Mouse (Mus musculus): Measurements from ENCODE around the gene AU040320. TPM values are rescaled to one million over a fixed set of nuclear protein-coding genes. Genes with fewer than 3 reads are reported as not detected.

AU040320 gene
- polyA plus RNA-seq, 1 experiment from 2014 or later: 47.2 TPM

DNA sequence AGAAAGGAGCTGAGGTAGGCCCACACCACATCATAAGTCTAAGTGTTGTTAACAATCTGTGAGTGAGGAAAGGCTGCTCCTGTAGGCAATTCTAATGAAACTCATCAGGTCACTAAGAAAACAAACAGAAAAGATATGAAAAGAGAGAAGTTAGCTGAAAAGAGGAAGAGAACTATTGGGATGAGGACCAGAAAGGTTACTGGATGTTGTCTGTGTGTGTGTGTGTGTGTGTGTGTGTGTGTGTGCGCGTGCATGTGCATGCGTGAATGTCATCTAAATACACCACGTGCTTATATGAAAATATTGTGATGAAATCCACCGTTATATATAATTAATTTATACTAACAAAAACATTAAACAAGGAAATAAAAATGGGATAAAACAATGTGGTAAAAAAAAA lies 130.3 kb downstream of the AU040320 start:
- Histone ChIP-seq H3K27me3 (ENCODE audit: control insufficient read depth, insufficient read depth, low read length) (no peaks in the 10 kb centered on the region), H3K4me2 (ENCODE audit: low read depth, low read length) (no peak overlapping the region), H3K9ac (replicated peaks; ENCODE audit: low read depth, low read length) (no peak overlapping the region), H3K4me3 (ENCODE audit: low read depth, low read length) (no peak overlapping the region), H3K9me3 (ENCODE audit: control insufficient read depth, low read length) (no peaks in the 10 kb centered on the region), H3K36me3 (ENCODE audit: control insufficient read depth, insufficient read depth, low read length) (peaks cover 25% of the 10 kb centered on the region), H3K27ac (ENCODE audit: low read depth, low read length) (no peak overlapping the region), H3K4me1 (ENCODE audit: control insufficient read depth, insufficient read depth, low read length) (no peaks in the 10 kb centered on the region)
- no peak for ATAC-seq (ENCODE audit: low read depth)
- WGBS: 98% methylated on average over 5 of the region's 5 CpGs

DNA sequence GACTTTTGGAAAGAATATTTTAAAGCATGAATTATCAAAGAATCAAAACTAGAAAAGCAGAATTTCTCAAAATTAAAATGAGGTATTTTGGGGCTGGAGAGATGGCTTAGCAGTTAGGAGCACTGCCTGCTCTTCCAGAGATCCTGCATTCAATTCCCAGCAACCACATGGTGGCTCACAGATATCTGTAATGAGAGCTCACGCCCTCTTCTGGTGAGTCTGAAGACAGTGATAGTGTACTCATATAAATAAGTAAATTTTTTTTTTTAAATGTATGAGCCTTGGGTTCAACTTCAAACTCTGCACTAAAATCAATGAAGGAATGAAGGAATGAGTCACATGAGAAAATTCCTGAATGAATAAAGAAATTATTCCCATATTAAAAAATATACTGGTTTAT lies 132.6 kb downstream of the AU040320 start:
- WGBS: 74% methylated on average over 1 of the region's 1 CpGs
- no peak overlapping the region for H3K4me2 ChIP-seq (ENCODE audit: low read depth, low read length)
- H3K4me1 ChIP-seq (ENCODE audit: control insufficient read depth, insufficient read depth, low read length): no peaks in the 10 kb centered on the region
- peaks cover 25% of the 10 kb centered on the region for H3K36me3 ChIP-seq (ENCODE audit: control insufficient read depth, insufficient read depth, low read length)
- H3K27ac ChIP-seq (ENCODE audit: low read depth, low read length): no peak overlapping the region
- H3K4me3 ChIP-seq (ENCODE audit: low read depth, low read length): no peak overlapping the region
- no peaks in the 10 kb centered on the region for H3K27me3 ChIP-seq (ENCODE audit: control insufficient read depth, insufficient read depth, low read length)
- no peak overlapping the region for H3K9ac ChIP-seq (replicated peaks; ENCODE audit: low read depth, low read length)
- no peak for ATAC-seq (ENCODE audit: low read depth)
- H3K9me3 ChIP-seq (ENCODE audit: control insufficient read depth, low read length): no peaks in the 10 kb centered on the region

DNA sequence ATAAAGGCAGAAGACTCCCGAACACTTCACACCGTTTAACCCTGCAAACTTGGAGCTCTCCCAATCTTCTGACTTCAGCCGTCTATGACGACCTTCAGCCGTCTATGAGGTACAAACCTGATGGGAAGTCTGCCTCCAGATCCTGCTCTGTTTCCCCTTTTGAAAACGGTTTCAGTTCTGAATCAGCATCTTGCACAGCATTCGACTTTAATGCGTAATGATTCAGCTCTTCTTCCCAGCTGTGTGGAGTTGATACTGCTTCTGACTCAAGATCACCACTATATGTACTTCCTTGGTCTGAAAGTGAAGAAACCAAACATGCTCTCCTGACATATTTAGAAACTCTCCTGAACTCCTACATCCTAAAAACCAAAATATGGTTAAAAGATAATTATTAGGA lies 136.5 kb downstream of the AU040320 start:
- Histone ChIP-seq H3K27me3 (ENCODE audit: control insufficient read depth, insufficient read depth, low read length) (no peaks in the 10 kb centered on the region), H3K36me3 (ENCODE audit: control insufficient read depth, insufficient read depth, low read length) (peaks cover 38% of the 10 kb centered on the region)

More for the DNA sequence above, 136.5 kb downstream of the AU040320 start:
- no peaks in the 10 kb centered on the region for H3K9me3 ChIP-seq (ENCODE audit: control insufficient read depth, low read length)
- no peaks in the 10 kb centered on the region for H3K4me1 ChIP-seq (ENCODE audit: control insufficient read depth, insufficient read depth, low read length)
- ATAC-seq (ENCODE audit: low read depth): no peak
- no peak overlapping the region for H3K4me2 ChIP-seq (ENCODE audit: low read depth, low read length)
- 94% methylated on average over 8 of the region's 8 CpGs for WGBS
- no peak overlapping the region for H3K4me3 ChIP-seq (ENCODE audit: low read depth, low read length)
- no peak overlapping the region for H3K9ac ChIP-seq (replicated peaks; ENCODE audit: low read depth, low read length)
- H3K27ac ChIP-seq (ENCODE audit: low read depth, low read length): no peak overlapping the region

Other genes with a start within 250 kb of the AU040320 start
- gene Ago4, start 220.1 kb upstream of the AU040320 start, polyA plus RNA-seq (2014; fragmentation: Nextera tagmentation; extraction: Ambion mirVana): 11.3 and 12.7 TPM in 2 replicates
- 3.0 and 3.4 TPM in 2 replicates for gene Clspn, start 196.6 kb upstream of the AU040320 start, polyA plus RNA-seq (2014; fragmentation: Nextera tagmentation; extraction: Ambion mirVana)
- 16.5 and 23.7 TPM in 2 replicates for gene 5730409E04Rik, start 143.7 kb upstream of the AU040320 start, polyA plus RNA-seq (2014; fragmentation: Nextera tagmentation; extraction: Ambion mirVana)
- gene Psmb2, start 75.9 kb upstream of the AU040320 start, polyA plus RNA-seq (2014; fragmentation: Nextera tagmentation; extraction: Ambion mirVana): 420 and 451 TPM in 2 replicates
- not detected in 2 replicates for gene Tfap2e, start 17.3 kb upstream of the AU040320 start, polyA plus RNA-seq (2014; fragmentation: Nextera tagmentation; extraction: Ambion mirVana)
- 110 and 111 TPM in 2 replicates for gene Ncdn, start 106 bp upstream of the AU040320 start, polyA plus RNA-seq (2014; fragmentation: Nextera tagmentation; extraction: Ambion mirVana)
- gene Zmym4, start 214.6 kb downstream of the AU040320 start, polyA plus RNA-seq (2014; fragmentation: Nextera tagmentation; extraction: Ambion mirVana): 34.5 and 38.6 TPM in 2 replicates

All from neural tube, embryonic 14.5 days (tissue).